ENCODE assay signal across 10 mouse cellular contexts in genomic region chr17:25608821-25609505, GRCm38 (mm10). TPM values are rescaled to one million over a fixed set of nuclear protein-coding genes. Genes with fewer than 3 reads are reported as not detected.
DNase-seq lines count a peak whose midpoint lies in the region; ATAC-seq and TF ChIP-seq lines count a peak whose summit lies in the region.
"Had no signal": no experiment of that assay in that cellular context is flagged by ENCODE, and none has a peak within 500 bp of the region (broad histone marks: within the 10 kb centered on the region; RNA-seq: fewer than 3 reads in every experiment).

No protein-coding gene starts in this region.

- H3K9ac ChIP-seq in stomach, embryonic 14.5 days (replicated peaks; ENCODE audit: low read depth, low read length), result no peak overlapping the region
- no peak overlapping the region for H3K9ac ChIP-seq in stomach, postnatal 0 days (ENCODE audit: low read length)
- no peak overlapping the region for H3K9ac ChIP-seq in forebrain, postnatal 0 days
- no peak overlapping the region for H3K9ac ChIP-seq in limb, embryonic 15.5 days
- no peak overlapping the region for H3K9ac ChIP-seq in heart, adult 2 months (ENCODE audit: low read depth, low read length)
- H3K9ac ChIP-seq: liver, embryonic 13.5 days had no signal

- 0 out of 2 replicates have a peak, but pooled peaks cover under 1% of the 10 kb centered on the region for H3K36me3 ChIP-seq in stomach, embryonic 14.5 days (ENCODE audit: control insufficient read depth, insufficient read depth, low read length)
- no peaks in the 10 kb centered on the region for H3K36me3 ChIP-seq in stomach, postnatal 0 days (ENCODE audit: control insufficient read depth, insufficient read depth, low read length)
- no peaks in the 10 kb centered on the region for H3K36me3 ChIP-seq in forebrain, postnatal 0 days (ENCODE audit: insufficient read depth)
- H3K36me3 ChIP-seq in limb, embryonic 15.5 days, result peaks cover 21% of the 10 kb centered on the region
- H3K36me3 ChIP-seq in heart, adult 2 months (ENCODE audit: control insufficient read depth, insufficient read depth, low read length), result no peaks in the 10 kb centered on the region

- ATAC-seq in stomach, embryonic 14.5 days (ENCODE audit: insufficient number of reproducible peaks, insufficient read depth, low FRiP score, low read depth), result no peak
- ATAC-seq in stomach, postnatal 0 days (ENCODE audit: low FRiP score, low TSS enrichment), result no peak
- ATAC-seq in forebrain, postnatal 0 days, result peak; percentile 63
- 0 out of 2 replicates have a peak, but pooled peaks have one; percentile 12 for ATAC-seq in limb, embryonic 15.5 days (ENCODE audit: insufficient number of reproducible peaks, low FRiP score, low TSS enrichment, low read depth)

- no peak overlapping the region for H3K4me2 ChIP-seq in stomach, embryonic 14.5 days (replicated peaks; ENCODE audit: low read depth, low read length)
- H3K4me2 ChIP-seq in stomach, postnatal 0 days (replicated peaks; ENCODE audit: low read depth), result no peak overlapping the region
- H3K4me2 ChIP-seq in forebrain, postnatal 0 days (ENCODE audit: low read depth), result no peak overlapping the region
- H3K4me2 ChIP-seq in limb, embryonic 15.5 days, result no peak overlapping the region
- H3K4me2 ChIP-seq: liver, embryonic 13.5 days had no signal

- H3K4me1 ChIP-seq in stomach, embryonic 14.5 days (ENCODE audit: control insufficient read depth, insufficient read depth, low read length), result peaks cover 17% of the 10 kb centered on the region
- H3K4me1 ChIP-seq in stomach, postnatal 0 days (replicated peaks; ENCODE audit: control insufficient read depth, insufficient read depth), result no peaks in the 10 kb centered on the region
- peaks cover 12% of the 10 kb centered on the region for H3K4me1 ChIP-seq in forebrain, postnatal 0 days (ENCODE audit: insufficient read depth)
- peaks cover 28% of the 10 kb centered on the region for H3K4me1 ChIP-seq in limb, embryonic 15.5 days
- H3K4me1 ChIP-seq in heart, adult 2 months (ENCODE audit: control insufficient read depth, insufficient read depth, low read length), result no peaks in the 10 kb centered on the region; the same call in 1 of the 2 replicates

- intact Hi-C loops in heart, adult 2 months (cut with DNase I), result no loop called here

- no peak for TF ChIP-seq POLR2A in heart, adult 2 months (IDR thresholded peaks at IDR 0.05; ENCODE audit: insufficient read depth, low read depth, low read length)

- WGBS in stomach, embryonic 14.5 days, result 62% methylated on average over 10 of the region's 10 CpGs
- 65% methylated on average over 10 of the region's 10 CpGs for WGBS in stomach, postnatal 0 days
- WGBS in forebrain, postnatal 0 days, result 30% methylated on average over 10 of the region's 10 CpGs
- WGBS in limb, embryonic 15.5 days, result 66% methylated on average over 10 of the region's 10 CpGs
- whole genome bisulfite sequencing in heart, adult 2 months, result 66% methylated on average over 10 of the region's 10 CpGs

- TF ChIP-seq EP300 in stomach, postnatal 0 days (optimal IDR thresholded peaks at IDR 0.05), result no peak
- no peak for TF ChIP-seq EP300 in heart, adult 2 months (IDR thresholded peaks at IDR 0.05; ENCODE audit: insufficient read depth, low read depth, low read length)

- H3K4me3 ChIP-seq in stomach, embryonic 14.5 days (ENCODE audit: low read depth, low read length), result no peak overlapping the region
- H3K4me3 ChIP-seq in stomach, postnatal 0 days (ENCODE audit: low read depth, low read length), result no peak overlapping the region
- H3K4me3 ChIP-seq in forebrain, postnatal 0 days (ENCODE audit: low read depth, low read length), result no peak overlapping the region
- H3K4me3 ChIP-seq in limb, embryonic 15.5 days, result no peak overlapping the region
- H3K4me3 ChIP-seq in heart, adult 2 months, result no peak overlapping the region
- H3K4me3 ChIP-seq: liver, embryonic 13.5 days had no signal

- no peak for DNase-seq in stomach, postnatal 0 days (ENCODE audit: low spot score)
- peak; percentile 33 for DNase-seq in forebrain, postnatal 0 days
- DNase-seq in thymus, postnatal 25 days, result peak; percentile 11
- DNase-seq in cerebellum, adult 11 months, result no peak
- no peak for DNase-seq in cerebellum, adult 8-10 months
- DNase-seq in heart, adult 2 months, result no peak
- DNase-seq: adrenal gland, adult 2 months; liver, embryonic 13.5 days had no signal

- TF ChIP-seq CTCF in stomach, postnatal 0 days (IDR thresholded peaks at IDR 0.05; ENCODE audit: low read depth), result no peak
- no peak for TF ChIP-seq CTCF in forebrain, postnatal 0 days (IDR thresholded peaks at IDR 0.05; ENCODE audit: low read depth)
- TF ChIP-seq CTCF in heart, adult 2 months (IDR thresholded peaks at IDR 0.05), result no peak

- H3K27ac ChIP-seq in stomach, embryonic 14.5 days (ENCODE audit: low read length), result peak overlapping the region; percentile 55; the same call in 1 of the 2 replicates
- no peak overlapping the region for H3K27ac ChIP-seq in stomach, postnatal 0 days (replicated peaks)
- H3K27ac ChIP-seq in forebrain, postnatal 0 days (ENCODE audit: low read depth, low read length), result peak overlapping the region; percentile 37
- H3K27ac ChIP-seq in limb, embryonic 15.5 days, result no peak overlapping the region
- H3K27ac ChIP-seq in heart, adult 2 months, result no peak overlapping the region
- H3K27ac ChIP-seq: liver, embryonic 13.5 days had no signal

- H3K27me3 ChIP-seq in stomach, embryonic 14.5 days (ENCODE audit: control insufficient read depth, insufficient read depth, low read length), result no peaks in the 10 kb centered on the region
- no peaks in the 10 kb centered on the region for H3K27me3 ChIP-seq in stomach, postnatal 0 days (ENCODE audit: control insufficient read depth, insufficient read depth, low read length)
- no peaks in the 10 kb centered on the region for H3K27me3 ChIP-seq in forebrain, postnatal 0 days (ENCODE audit: insufficient read depth, low read length)
- no peaks in the 10 kb centered on the region for H3K27me3 ChIP-seq in limb, embryonic 15.5 days
- no peaks in the 10 kb centered on the region for H3K27me3 ChIP-seq in heart, adult 2 months (ENCODE audit: control insufficient read depth, insufficient read depth, low read length)
- H3K27me3 ChIP-seq: liver, embryonic 13.5 days had no signal

- H3K79me2 ChIP-seq in heart, adult 2 months (replicated peaks; ENCODE audit: control insufficient read depth, insufficient read depth, low read length), result peaks cover 2% of the 10 kb centered on the region; the same call in 1 of the 2 replicates

- no peaks in the 10 kb centered on the region for H3K9me3 ChIP-seq in stomach, embryonic 14.5 days (ENCODE audit: control insufficient read depth, low read depth, low read length)
- H3K9me3 ChIP-seq in stomach, postnatal 0 days (ENCODE audit: control insufficient read depth, low read length), result no peaks in the 10 kb centered on the region
- no peaks in the 10 kb centered on the region for H3K9me3 ChIP-seq in forebrain, postnatal 0 days (ENCODE audit: low read length)
- H3K9me3 ChIP-seq in limb, embryonic 15.5 days, result no peaks in the 10 kb centered on the region
- H3K9me3 ChIP-seq: liver, embryonic 13.5 days had no signal

RNA-seq across cellular contexts. Expression of gene Lmf1, which starts 30.1 kb away (rescaled TPM):
- polyA plus RNA-seq in stomach, embryonic 14.5 days (2014; fragmentation: Nextera tagmentation; extraction: Ambion mirVana), result 29.0 and 30.1 TPM in 2 replicates
- polyA plus RNA-seq in stomach, postnatal 0 days (2015; fragmentation: Nextera tagmentation; extraction: Ambion mirVana), result 16.3 and 17.7 TPM in 2 replicates
- total RNA-seq in forebrain, postnatal 0 days (2014; rRNA removed), result 21.5 and 28.1 TPM in 2 replicates
- 13.9 and 17.8 TPM in 2 replicates for polyA plus RNA-seq in forebrain, postnatal 0 days (2015; fragmentation: Nextera tagmentation; extraction: Ambion mirVana)
- polyA plus RNA-seq in limb, embryonic 15.5 days (2015; fragmentation: Nextera tagmentation; extraction: Ambion mirVana), result 28.8 and 30.5 TPM in 2 replicates
- 10 to 100 TPM; 28.7 to 33.5 TPM for total RNA-seq in heart, adult 2 months (2021)
- 32.7 and 41.8 TPM in 2 replicates for polyA plus RNA-seq in heart, adult 2 months (2012; rRNA removed)

RNA-seq across cellular contexts. Expression of gene Sox8, which starts 38.5 kb away (rescaled TPM):
- polyA plus RNA-seq in stomach, embryonic 14.5 days (2014; fragmentation: Nextera tagmentation; extraction: Ambion mirVana), result 7.1 and 8.0 TPM in 2 replicates
- 1.4 and 1.6 TPM in 2 replicates for polyA plus RNA-seq in stomach, postnatal 0 days (2015; fragmentation: Nextera tagmentation; extraction: Ambion mirVana)
- 26.6 and 27.4 TPM in 2 replicates for total RNA-seq in forebrain, postnatal 0 days (2014; rRNA removed)
- 20.8 and 22.6 TPM in 2 replicates for polyA plus RNA-seq in forebrain, postnatal 0 days (2015; fragmentation: Nextera tagmentation; extraction: Ambion mirVana)
- polyA plus RNA-seq in limb, embryonic 15.5 days (2015; fragmentation: Nextera tagmentation; extraction: Ambion mirVana), result 10.9 and 14.7 TPM in 2 replicates
- total RNA-seq in heart, adult 2 months (2021), result under 1 TPM; 0.30 to 0.44 TPM
- polyA plus RNA-seq in heart, adult 2 months (2012; rRNA removed), result 0.57 and 0.67 TPM in 2 replicates

Comparison
In these comparisons a context has a peak if more than half of its experiments do, and no peak if none do; other contexts are left out.
1. H3K27ac ChIP-seq: peak in stomach, embryonic 14.5 days (single experiment) and forebrain, postnatal 0 days (single experiment); none in stomach, postnatal 0 days (single experiment), limb, embryonic 15.5 days (single experiment) and heart, adult 2 months (single experiment).
2. ATAC-seq: peak in forebrain, postnatal 0 days (single experiment) and limb, embryonic 15.5 days (single experiment); none in stomach, embryonic 14.5 days (single experiment) and stomach, postnatal 0 days (single experiment).
3. DNase-seq: peak in forebrain, postnatal 0 days (single experiment) and thymus, postnatal 25 days (single experiment); none in stomach, postnatal 0 days (single experiment), cerebellum, adult 11 months (single experiment), cerebellum, adult 8-10 months (single experiment) and heart, adult 2 months (0 of 2).